Mouse (Mus musculus) adrenal gland, postnatal 36 days (tissue): ENCODE data around the gene Pomgnt2. TPM values are rescaled to one million over a fixed set of nuclear protein-coding genes. Genes with fewer than 3 reads are reported as not detected.
"Not testable (repeated sequence)": the region's sequence is repeated elsewhere in the genome, so short reads cannot be mapped to it uniquely, and the experiment has no call there.

Experiments used
- DNase-seq, 2 experiments: peaks; one replicate each; pipeline ENCODE4 v3.0.0; 2021; ENCODE audit warnings: mixed read lengths in 1 of 2
- long read RNA-seq, 2 experiments: library from polyadenylated mRNA; stranded (forward); transcript quantifications; one replicate each; pipeline ENCODE4 v2.0.0; 2021; ENCODE audit warnings: borderline sequencing depth in 2 of 2
- total RNA-seq, 2 experiments: library from RNA; stranded (reverse); gene quantifications; 2 replicates each; pipeline ENCODE4 v1.2.3; 2021

Pomgnt2 gene
- total RNA-seq = 10 to 100 TPM; 17.0 to 20.7 TPM
- long read RNA-seq, experiment 1, transcript Pomgnt2-201 (2 exons, 2,365 nt) = major isoform, 13 of 22 reads
- long read RNA-seq, experiment 1, partial matches to known transcripts = 0 of 22 reads
- long read RNA-seq, experiment 1, other reads (novel, unspliced or antisense) = 7 of 22 reads
- long read RNA-seq, experiment 2, transcript Pomgnt2-201 (2 exons, 2,365 nt) = major isoform, 19 of 20 reads
- long read RNA-seq, experiment 2, partial matches to known transcripts = 0 of 20 reads
- long read RNA-seq, experiment 2, other reads (novel, unspliced or antisense) = 1 of 20 reads

DNA sequence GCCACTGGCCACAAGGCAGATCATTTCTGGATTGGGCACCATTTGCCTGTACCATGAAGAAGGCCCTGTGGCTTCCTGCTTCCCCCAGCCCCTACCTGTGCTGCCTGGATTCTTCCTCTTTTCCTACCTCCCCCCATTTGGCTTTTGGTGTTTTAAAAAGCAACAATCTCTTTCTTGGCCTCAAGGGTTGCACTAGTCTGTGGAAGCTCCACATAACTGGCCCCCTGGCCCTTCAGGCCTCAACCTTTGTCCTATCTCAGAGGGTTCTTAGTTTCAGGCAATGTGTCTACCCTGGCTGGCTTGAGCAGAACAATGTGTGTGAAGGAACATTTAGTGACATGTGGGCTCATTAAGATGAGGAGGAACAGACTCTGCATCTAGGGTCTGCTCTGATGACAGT lies at the start of gene Pomgnt2:
Gene Pomgnt2, minus strand, starts transcription at position 101 of the 400 bp plus-strand sequence.
- DNase-seq = no peak

DNA sequence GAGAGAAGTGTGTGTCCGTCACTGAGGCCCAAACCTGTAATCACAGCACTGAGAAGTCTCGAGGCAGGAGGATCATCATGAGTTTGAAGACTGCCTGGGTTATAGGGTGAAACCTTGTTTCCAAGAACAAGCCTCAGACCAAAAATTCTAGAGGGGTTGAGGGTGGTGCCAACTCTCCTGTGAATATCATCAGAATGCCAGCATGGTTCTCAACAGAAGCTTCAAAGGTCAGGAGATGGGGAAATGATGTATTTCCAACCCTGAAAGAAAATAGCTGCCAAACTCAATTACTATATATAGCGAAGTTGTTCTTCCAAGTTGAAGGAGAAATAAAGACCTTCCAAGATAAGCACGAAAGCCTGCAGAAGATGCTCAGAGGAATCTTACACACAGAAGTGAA lies 42.9 kb upstream of the Pomgnt2 start:
- no peak for DNase-seq

DNA sequence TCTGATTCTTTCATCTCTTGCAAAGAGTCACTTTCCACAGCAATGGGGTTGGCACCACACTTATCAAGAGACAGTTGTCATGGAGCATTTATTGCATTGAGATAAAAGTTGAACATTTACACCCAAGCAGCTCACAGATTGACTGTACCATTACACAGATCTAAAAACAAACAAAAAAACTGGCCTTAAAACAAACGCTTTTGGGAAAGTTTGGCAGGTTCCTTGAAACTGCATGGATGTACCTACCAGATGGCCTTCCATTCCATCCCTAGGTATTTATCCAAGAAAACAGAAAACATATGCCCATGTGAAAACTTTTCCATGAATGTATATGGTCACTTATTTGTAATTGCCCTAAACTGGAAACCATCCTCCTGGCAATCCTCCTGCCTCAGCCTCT lies 41.7 kb upstream of the Pomgnt2 start:
- no peak for DNase-seq

DNA sequence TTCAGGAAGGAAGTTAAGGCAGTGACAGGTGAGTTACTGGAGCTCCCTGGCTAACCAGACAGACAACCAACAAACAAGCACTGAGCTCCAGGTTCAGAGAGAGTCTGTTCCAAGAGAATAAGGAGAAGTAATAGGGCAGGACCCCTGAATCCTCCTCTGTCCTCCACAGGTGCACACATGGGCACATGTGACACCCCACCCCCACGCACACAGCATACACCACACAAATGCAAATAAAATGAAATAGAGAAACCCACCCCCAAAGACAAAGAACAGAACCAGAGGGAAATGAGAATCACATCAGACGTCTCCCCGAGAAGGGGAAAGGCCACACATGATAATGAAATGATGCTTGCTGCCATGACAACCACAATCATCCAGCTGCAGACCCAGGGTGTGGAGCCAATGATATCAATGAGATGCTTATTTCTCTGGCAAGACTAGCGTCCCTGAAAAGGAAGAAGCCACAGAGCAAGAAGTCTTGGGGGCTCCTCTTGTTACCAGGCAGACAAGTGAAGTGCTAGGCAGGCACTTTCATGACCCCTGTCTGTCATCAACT lies 39.7 kb upstream of the Pomgnt2 start:
- no peak for DNase-seq

DNA sequence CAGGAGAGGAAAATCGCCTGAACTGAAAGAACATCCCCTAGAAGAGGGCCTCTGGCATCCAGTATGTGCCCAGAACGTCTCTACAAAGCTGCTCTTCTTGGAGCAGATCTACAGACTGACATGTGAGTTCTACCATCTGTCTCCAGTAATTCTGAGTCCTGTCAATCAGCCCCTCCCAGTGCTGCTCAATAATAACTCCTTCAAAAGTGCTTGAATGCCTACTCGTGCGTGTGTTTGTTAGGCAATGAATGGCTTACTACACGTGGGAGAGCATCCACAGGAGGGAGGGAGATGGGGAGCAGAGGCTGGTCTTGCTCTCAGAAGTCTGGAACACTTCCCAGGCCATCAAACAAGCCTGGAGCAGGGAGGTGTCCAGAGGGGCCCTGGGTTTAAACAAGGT lies 38.9 kb upstream of the Pomgnt2 start:
- no peak for DNase-seq

DNA sequence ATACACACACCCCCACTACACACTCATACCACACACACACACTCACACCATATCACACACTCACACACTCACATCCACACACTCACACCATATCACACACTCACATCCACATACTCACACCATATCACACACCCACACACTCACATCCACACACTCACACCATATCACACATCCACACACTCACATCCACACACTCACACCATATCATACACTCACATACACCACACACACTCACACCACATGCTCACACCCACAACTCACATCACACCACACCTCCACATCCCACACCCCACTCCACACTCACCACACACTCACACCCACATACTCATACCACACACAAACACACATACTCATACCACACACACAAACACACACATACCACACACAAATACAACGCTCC lies 38.0 kb upstream of the Pomgnt2 start:
- no peak for DNase-seq

DNA sequence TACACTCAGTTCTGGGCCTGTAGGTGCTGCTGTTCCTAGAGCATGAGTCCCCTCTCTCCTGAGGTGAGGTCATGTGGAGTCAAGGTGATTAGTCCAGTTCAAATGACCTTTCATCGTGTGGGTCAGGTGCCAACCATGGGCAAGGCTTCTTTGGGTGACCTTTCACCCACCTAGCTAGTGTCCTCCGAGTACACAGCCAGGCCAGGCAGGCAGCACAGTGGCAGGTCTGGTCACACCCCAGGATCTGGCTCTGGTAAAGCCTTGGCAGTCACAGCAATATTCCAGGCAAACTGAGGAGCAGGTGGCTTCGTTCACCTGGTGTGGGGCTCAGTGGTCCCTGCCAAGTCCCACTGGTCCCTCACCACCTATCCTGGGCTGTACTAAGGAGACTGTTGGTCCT lies 35.2 kb upstream of the Pomgnt2 start:
- peak in 1 of 2 experiments; percentile 37 for DNase-seq

DNA sequence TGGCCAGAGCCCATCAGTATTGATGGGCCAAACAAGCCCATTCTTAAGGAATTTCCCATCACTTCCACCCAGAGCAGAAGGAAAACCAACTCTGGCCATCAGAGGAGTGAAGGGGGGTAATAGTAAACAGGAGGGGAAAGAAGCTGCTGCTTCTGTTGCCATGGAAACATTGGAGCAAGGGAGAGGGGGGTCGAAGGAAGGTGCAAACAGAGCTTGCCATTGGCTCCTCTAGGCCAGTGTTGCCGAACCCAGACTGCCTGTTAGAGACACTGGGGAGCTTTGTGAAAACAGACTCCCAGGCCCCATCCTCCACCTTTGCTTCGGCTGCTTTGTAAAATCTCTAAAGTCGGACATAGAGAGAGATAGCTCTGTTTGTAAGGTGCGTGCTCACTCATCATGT lies 33.8 kb upstream of the Pomgnt2 start:
- no peak for DNase-seq

DNA sequence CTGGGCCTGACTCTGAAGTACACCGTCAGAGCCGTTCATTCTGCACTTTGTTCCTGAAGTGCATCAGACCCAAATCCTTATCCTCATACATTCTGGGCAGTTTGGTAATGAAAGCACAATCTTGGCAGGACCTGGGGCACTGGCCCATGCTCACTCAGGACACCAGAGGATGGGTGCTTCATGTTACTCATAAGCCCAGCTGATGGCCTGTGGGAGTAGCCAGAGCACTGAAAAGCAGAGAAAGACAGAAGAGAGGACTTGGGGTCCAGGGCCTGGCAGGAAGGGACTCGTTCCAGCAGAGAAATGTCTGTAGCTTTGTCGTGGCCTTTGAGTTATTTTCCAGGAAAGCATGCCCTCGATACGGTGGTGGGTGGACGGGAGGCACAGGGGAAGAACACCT lies 32.9 kb upstream of the Pomgnt2 start:
- no peak for DNase-seq

DNA sequence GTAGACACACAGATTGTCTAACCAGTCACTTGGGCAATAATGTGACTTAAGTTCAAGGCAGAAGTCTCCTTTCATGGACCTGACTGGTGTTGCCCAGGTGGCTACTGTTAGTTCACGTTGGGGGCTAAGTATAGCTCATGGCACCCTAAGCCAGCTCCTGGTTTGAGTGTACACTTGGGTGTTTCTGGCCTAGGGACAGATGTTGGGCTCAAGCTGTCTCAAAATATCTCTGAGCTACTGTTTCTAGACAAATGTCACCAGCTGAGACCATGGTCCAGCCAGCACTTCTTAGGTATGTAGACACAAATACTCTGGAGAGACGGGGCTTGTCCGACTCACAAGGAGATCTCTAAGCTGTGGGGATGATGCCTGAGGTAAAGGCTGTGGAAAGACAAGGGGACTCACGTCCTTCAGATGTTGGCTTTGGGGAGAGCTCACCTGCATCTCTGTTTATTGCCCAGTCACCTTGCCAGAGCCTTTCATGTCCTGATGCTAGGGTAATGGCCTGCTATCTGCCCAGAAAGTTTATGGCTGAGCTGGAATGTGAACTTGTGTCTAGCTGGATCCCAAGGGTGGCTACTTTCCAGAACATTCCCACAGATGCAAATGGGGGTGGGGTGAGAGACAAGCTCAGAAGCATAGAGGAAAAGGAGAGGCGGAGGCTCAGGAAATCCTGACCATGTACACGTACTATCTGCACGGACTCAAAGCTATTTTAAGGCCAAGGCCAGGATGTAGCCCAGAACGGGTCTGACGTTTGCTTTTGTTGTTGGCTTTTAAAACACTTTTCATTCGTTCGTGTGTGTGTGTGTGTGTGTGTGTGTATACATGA lies 31.2 kb upstream of the Pomgnt2 start:
- DNase-seq = peak; percentile 67 to 79

DNA sequence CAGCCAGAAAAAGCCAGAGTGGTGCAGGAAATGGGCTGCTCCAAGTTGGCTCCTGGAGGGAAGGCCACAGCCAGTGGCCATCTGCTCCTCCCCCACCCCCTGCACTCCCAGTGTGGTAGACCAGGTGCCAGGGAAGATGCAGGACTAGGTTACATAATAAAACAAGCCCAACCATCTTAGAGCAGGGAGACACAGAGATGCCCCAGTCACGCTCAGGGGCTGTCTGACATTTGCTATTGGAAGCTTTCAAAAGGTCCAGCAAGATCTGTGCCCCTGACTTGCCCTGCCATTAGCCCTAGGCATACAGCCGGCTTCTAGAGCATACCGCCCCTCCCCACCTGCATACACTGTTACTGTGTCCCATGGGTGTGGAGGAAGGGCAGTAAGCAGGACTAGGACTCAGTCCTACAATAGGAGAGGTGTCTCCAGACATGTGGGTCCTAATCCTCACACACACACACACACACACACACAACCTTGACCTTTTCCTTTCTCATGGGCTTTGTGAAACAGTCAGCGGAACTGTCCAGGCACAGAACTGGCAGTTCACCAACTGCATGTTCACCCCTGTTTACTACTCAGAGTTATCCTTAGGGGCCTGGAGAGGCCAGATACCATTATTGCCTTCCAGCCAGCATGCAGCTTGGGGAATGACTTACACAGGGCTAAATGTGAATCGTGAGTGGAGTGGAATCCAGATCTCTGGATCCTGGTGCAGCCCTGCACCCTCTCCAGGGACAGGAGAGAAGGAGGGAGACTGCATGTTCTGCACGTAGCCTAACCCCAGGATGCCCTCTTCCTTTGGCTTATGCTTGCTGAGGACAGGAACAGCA lies 30.4 kb upstream of the Pomgnt2 start:
- DNase-seq = peak; percentile 70 to 81

DNA sequence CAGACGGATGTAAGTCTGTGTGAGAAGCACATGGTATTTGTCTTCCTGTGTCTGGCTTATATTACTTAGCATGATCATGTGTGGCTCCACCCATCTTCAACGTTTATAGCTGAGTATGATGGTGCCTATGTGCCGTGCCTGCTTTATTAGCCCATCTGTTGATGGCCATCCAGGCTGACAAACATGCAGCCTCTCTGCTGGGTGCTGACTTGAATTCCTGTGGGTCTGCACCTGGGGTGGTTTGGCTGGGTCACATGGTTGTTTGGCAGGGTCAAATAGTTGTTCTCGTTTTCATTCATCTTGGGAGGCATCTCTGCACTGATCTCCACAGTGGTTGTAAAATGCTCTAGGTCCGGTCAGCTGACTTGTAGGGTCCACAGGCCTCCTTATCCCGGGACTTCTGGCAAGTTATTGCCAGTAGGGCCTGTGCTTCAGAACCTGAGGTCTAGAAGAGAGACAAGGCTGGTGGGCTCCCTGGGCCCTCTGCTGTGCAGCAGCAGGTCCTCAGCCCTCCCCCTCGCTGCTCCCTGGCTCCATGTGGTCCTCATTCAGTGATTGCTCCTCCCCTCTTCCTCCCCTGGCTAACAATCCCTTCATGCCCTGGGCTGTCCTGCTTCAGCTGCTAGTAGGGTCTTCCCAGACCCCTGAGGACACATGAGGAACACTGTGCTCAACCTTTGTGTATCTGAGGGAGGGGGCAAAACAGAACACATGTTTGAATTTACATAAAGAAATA lies 29.1 kb upstream of the Pomgnt2 start:
- DNase-seq = no peak

DNA sequence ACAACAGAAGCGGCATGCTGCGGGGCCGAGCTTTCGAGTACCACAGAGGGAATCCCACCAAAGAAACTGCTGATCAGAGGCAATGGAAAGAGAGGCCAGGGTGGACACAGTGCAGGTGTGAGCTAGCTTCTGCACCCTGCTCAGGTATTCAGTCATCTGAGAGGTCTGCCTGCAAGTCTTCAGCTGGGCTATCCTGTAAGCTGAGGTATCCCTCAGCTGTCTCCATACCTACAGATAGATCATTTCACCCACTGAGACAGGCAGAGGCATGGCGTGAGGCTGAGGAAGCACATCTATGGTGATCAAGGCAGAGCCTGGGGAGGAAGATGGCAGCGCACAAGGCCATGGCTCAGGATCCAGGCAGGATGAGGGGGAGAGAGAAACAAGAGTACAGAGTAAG lies 27.5 kb upstream of the Pomgnt2 start:
- DNase-seq = no peak

DNA sequence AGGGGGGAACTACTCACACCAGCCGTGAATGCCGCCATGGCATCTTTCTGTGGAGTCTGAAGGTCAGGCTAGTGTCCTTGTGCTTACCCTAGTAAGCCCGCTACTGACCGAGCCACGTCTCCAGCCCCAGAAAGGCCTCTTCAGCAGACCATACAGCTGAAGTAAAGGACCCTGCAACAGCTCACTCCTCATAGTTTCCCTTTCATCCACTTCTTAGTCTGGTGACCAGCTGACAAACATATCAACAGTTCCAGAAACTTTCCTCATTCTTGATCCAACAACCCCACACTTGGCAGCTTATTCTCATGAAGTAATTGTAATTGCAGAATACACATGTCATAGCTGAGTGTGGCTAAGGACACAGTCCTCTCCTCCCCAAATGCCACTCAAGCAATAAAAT lies 27.0 kb upstream of the Pomgnt2 start:
- peak; percentile 31 to 40 for DNase-seq

DNA sequence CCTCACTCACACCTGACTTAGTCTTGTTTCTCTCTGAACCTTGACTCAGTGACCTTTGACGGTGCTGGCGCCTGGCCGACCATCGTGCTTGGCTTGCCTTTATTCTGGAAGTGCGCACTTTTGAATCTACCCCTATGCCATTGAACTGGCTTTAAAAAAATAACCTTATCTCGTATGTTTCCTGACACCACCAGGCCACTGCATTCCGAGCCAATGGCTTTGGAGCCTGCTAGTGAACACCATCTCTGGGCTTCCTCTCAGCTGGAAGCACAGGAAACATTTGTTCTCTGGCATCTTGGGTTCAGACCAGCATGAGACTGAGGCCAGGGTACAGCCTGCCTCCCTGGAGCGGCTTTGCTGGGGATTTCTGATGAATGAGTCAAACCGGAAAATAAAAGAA lies 25.9 kb upstream of the Pomgnt2 start:
- peak; percentile 84 to 89 for DNase-seq

DNA sequence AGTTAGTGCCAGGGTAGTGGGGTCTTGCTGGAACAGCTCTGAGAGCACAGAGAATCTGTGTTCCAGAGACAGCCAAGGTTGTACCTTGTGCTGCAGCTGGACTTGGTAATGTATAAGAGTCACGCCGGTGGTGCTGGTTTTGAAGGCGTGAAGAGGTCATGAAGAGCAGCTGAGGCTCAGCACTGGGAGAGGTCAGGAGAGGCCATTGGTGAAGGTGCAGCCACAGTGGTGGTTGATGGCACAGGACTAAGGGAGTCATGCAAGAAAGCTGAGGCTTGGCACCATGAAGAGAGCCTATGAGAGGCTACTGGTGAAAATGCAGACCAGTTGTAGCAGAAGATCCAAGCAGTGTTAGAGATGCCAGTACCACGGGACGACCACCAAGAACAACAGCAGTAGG lies 24.7 kb upstream of the Pomgnt2 start:
- DNase-seq = no peak

DNA sequence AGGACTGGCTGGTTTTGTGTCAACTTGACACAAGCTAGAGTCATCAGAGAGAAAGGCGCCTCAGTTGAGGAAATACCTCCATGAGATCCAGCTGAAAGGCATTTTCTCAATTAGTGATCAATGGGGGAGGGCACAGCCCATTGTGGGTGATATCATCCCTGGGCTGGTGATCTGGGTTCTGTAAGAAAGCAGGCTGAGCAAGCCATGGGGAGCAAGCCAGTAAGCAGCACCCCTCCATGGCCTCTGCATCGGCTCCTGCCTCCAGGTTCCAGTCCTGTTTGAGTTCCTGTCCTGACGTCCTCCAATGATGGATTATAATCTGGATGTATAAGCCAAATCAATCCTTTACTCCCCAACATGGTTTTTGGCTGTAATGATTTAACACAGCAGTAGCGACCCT lies 24.3 kb upstream of the Pomgnt2 start:
- DNase-seq = not testable (repeated sequence)

DNA sequence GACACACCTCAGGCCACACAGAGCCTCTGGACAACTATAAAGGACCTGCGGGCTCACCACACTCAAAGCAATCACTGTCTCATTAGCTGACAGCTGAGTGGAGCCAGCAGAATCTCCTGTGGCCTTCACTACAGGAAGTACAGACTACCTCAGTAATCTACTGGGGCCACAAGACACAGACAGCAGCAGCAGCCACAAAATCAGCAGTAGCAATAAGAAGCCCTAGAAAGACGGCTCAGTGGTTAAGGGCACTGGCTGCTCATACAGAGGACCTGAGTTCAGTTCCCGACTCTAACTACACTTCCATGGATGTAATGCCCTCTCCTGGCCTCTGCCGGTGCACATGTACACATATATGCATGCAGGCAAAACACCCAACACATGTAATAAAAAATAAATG lies 23.4 kb upstream of the Pomgnt2 start:
- DNase-seq = no peak

DNA sequence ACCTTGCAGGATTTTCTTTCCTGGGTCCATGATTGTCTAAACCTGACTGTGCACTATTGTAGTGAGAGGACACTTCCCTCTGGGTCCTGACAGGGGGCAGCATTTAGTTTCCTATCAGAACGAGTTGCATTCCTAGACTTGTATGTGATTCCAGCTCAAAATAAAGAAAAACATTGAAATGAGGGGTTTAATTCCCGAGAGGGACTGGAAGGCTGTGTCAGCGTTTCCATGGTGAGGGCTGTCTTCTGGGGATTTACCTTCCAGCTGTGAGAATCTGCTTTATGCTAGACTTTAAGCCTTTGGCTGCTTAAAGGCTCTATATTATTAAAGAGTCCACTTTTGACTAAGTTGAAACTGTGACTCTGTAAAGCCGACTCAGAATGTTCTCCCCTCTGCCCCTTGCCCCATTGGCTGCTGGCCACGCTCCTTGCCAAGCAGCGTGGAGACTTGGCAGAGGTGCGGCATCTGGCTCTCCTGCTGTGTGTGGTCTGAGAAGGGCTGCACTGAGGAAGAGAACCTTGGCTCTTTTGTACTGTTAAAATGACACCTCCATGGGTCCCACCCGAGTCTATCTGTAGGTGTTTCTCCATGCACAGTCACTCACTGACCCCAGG lies 22.0 kb upstream of the Pomgnt2 start:
- peak; percentile 63 to 85 for DNase-seq

DNA sequence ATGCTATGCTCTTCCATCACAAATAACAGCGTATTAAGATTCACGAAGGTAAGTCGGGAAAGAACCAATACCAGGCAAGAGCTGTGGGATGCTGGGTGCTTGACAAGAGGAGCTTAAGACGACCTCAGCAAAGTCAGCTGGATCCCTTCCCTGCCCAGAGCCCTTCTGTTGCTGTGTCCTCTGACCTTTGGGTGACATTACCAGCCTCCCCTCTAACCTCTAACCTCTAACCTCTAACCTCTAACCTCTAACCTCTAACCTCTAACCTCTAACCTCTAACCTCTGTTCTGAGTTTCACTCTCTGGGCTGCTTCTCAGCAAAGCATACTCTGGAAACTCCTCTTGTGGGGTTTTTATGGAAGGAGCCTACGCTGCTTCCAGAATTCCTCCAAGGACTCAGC lies 21.2 kb upstream of the Pomgnt2 start:
- DNase-seq = no peak

DNA sequence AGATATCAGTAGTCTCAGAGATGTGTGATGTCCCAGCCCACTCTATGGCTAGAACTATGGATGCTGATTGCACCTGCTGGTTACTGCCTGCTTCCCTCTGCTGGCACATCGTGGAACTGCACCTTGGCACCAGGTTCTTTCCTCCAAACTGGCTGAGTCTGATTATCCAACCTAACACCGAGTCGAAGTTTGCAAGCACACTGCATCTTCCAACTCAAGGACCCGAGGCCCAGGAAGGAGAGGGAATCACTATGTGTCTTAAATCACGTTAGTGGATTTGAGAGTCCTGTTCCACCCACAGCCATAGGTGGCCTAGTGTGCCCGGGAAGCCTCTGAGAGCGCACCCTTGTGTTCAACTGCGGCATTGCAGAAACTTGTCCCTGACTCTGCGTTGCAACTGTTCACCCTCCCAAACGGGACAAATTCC lies 17.3 kb upstream of the Pomgnt2 start:
- peak; percentile 83 to 88 for DNase-seq
